Mouse (Mus musculus) lung, postnatal 0 days (tissue): ENCODE measurements at regions not wholly inside any gene's neighbourhood (a gene's known extent, or its start where the extent isn't known, plus 50 kb on each side); places are given as distances from the start of the nearest gene placed in this dataset.

Source experiments
- ATAC-seq: fragments of 200-750 bp; cut with Nextera tagmentation; 2 replicates; pipeline ENCODE4 v1.8.0; 2017; ENCODE audit warnings: moderate library complexity
- DNase-seq: peaks from one replicate; pipeline ENCODE4 v3.0.0-alpha.2; 2016; ENCODE audit warnings: low spot score
- H3K27ac ChIP-seq: fragments of 300-500 bp; sonication (generic); 2 replicates; pipeline ENCODE4 v1.5.1; 2014; ENCODE audit warnings: antibody characterized with exemption, mild to moderate bottlenecking, low read length, mixed read lengths
- H3K27me3 ChIP-seq: fragments of 300-500 bp; sonication (generic); replicated peaks from 2 replicates; pipeline ENCODE4 v1.6.1; 2014; ENCODE audit warnings: low read length, mixed read lengths; ENCODE audit not compliant: insufficient read depth
- H3K36me3 ChIP-seq: fragments of 300-500 bp; sonication (generic); 2 replicates; pipeline ENCODE4 v1.6.1; 2014; ENCODE audit warnings: low read length, mixed read lengths; ENCODE audit not compliant: insufficient read depth
- H3K4me1 ChIP-seq: fragments of 300-500 bp; sonication (generic); 2 replicates; pipeline ENCODE4 v1.6.1; 2014; ENCODE audit warnings: antibody characterized with exemption, low read depth, low read length, mixed read lengths; ENCODE audit not compliant: insufficient read depth
- H3K4me2 ChIP-seq: fragments of 300-500 bp; sonication (generic); replicated peaks from 2 replicates; pipeline ENCODE4 v1.6.1; 2014; ENCODE audit warnings: low read depth, mild to moderate bottlenecking, low read length, moderate library complexity, mixed read lengths
- H3K4me3 ChIP-seq: fragments of 300-500 bp; sonication (generic); 2 replicates; pipeline ENCODE4 v1.5.1; 2014; ENCODE audit warnings: low read depth, low read length
- H3K9ac ChIP-seq: fragments of 300-500 bp; sonication (generic); replicated peaks from 2 replicates; pipeline ENCODE4 v1.6.1; 2014; ENCODE audit warnings: low read depth, mild to moderate bottlenecking
- H3K9me3 ChIP-seq: fragments of 300-500 bp; sonication (generic); 2 replicates; pipeline ENCODE4 v1.6.1; 2016; ENCODE audit warnings: low read length, mixed read lengths
- CTCF ChIP-seq: IDR thresholded peaks from 2 replicates; pipeline ENCODE4 v1.5.1; 2016; ENCODE audit warnings: antibody characterized with exemption, mild to moderate bottlenecking
- EP300 ChIP-seq: IDR thresholded peaks from 2 replicates; pipeline ENCODE4 v1.6.1; 2016; ENCODE audit warnings: antibody characterized with exemption, mild to moderate bottlenecking, control low read depth
- WGBS: fragments of 180-500 bp; shearing (Covaris S2); extraction: QIAGEN DNeasy Blood & Tissue Kit; methylation state at CpG from one replicate; pipeline ENCODE4 v1.1.7; 2014; 5-methylcytosine and 5-hydroxymethylcytosine counted together

GRCm38 (mm10) chr11:27672436-27672835 lies 667.2 kb downstream of the Gm6685 start:
- Histone ChIP-seq H3K27ac (no peak overlapping the region), H3K36me3 (no peaks in the 10 kb centered on the region), H3K4me3 (no peak overlapping the region), H3K9ac (no peak overlapping the region), H3K4me1 (no peaks in the 10 kb centered on the region), H3K9me3 (no peaks in the 10 kb centered on the region), H3K4me2 (no peak overlapping the region), H3K27me3 (no peaks in the 10 kb centered on the region)
- no peak for TF ChIP-seq EP300
- no peak for TF ChIP-seq CTCF
- ATAC-seq (no peak), DNase-seq (no peak)
- WGBS: 29% methylated on average over 1 of the region's 1 CpGs
